Mouse (Mus musculus): ENCODE measurements at regions not wholly inside any gene's neighbourhood (a gene's known extent, or its start where the extent isn't known, plus 50 kb on each side); places are given as distances from the start of the nearest gene placed in this dataset.

- TF ChIP-seq CTCF (IDR thresholded peaks at IDR 0.05; ENCODE audit: low read depth, low read length) (no peak), POLR2A (IDR thresholded peaks at IDR 0.05; ENCODE audit: extremely low read depth, insufficient read depth, low read length) (no peak)
Observed at GRCm38 (mm10) chr11:31766296-31766695, 94.6 kb upstream of the Bod1 start.

Measured in liver, adult 2 months (tissue).